Mouse (Mus musculus): ENCODE measurements at regions not wholly inside any gene's neighbourhood (a gene's known extent, or its start where the extent isn't known, plus 50 kb on each side); places are given as distances from the start of the nearest gene placed in this dataset.

DNA sequence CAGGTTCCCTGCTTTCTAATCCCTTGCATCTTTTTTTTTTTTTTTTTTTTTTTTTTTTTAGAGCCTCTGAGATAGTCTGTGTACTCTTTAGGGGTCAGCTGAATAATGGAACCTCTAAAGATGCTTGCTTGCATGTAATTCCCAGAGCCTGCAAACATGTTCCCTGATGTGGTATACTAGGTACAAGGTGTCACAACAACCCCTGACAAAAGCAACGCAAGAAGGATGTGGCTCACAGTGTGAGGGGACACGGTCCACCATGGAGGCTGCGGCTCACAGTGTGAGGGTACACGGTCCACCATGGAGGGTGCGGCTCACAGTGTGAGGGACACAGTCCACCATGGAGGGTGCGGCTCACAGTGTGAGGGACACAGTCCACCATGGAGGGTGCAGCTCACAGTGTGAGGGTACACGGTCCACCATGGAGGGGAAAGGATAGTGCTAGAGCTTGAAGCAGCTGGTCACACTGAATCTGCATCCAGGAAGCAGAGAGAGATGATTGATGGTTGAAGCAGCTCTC is 157.7 kb downstream of the Rab11fip4 start:
- Histone ChIP-seq H3K4me1 (no peaks in the 10 kb centered on the region; the same call in 1 of the 2 replicates), H3K27me3 (replicated peaks) (no peaks in the 10 kb centered on the region), H3K4me3 (replicated peaks) (no peak overlapping the region), H3K9ac (replicated peaks) (no peak overlapping the region), H3K36me3 (no peaks in the 10 kb centered on the region), H3K27ac (replicated peaks) (no peak overlapping the region), H3K4me2 (no peak overlapping the region), H3K9me3 (replicated peaks) (no peaks in the 10 kb centered on the region)
- 97% methylated on average over 7 of the region's 7 CpGs for WGBS
- ATAC-seq (ENCODE audit: low FRiP score): no peak

DNA sequence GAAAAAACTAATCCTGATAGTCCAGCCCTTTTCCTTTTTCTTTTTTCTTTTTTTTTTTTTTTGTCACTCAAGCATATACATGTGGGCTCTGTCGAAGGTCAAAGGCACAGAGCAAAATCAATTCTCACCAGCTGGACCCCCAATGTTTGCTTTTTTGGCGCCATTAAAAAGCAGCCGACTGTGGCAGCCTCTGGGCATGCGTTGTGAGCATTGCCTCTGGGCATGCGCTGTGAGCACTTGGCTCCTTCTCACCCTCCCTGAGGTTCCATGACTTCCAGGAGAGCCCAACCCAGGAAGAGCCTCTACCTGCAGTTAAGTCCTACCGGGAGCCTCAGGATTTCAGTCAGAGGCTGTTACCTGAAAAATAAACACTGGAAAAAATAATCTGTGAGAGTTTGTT is 156.8 kb downstream of the Rab11fip4 start:
- H3K27me3 ChIP-seq (replicated peaks): no peaks in the 10 kb centered on the region
- H3K9ac ChIP-seq (replicated peaks): no peak overlapping the region
- no peaks in the 10 kb centered on the region for H3K36me3 ChIP-seq
- no peak overlapping the region for H3K4me2 ChIP-seq
- no peak for ATAC-seq (ENCODE audit: low FRiP score)
- H3K27ac ChIP-seq (replicated peaks): no peak overlapping the region
- 72% methylated on average over 6 of the region's 6 CpGs for WGBS
- no peaks in the 10 kb centered on the region; the same call in 1 of the 2 replicates for H3K4me1 ChIP-seq
- no peaks in the 10 kb centered on the region for H3K9me3 ChIP-seq (replicated peaks)
- H3K4me3 ChIP-seq (replicated peaks): no peak overlapping the region

All from neural tube, embryonic 15.5 days (tissue).